Mouse (Mus musculus) spleen, adult 2 months (tissue): Measurements from ENCODE around the gene Cse1l.

Source experiments
- CTCF ChIP-seq: fragments of 200-500 bp; IDR thresholded peaks from 2 replicates; pipeline ENCODE4 v1.5.1; 2011; ENCODE audit warnings: mild to moderate bottlenecking, inconsistent platforms; ENCODE audit not compliant: insufficient read depth, insufficient read length, insufficient replicate concordance; ENCODE audit errors: extremely low read depth
- POLR2A ChIP-seq: fragments of 200-500 bp; IDR thresholded peaks from 2 replicates; pipeline ENCODE4 v1.6.1; 2011; ENCODE audit warnings: low read depth, low read length, inconsistent platforms

- TF ChIP-seq CTCF, result no peak
- TF ChIP-seq POLR2A, result no peak
These were observed 4.7 kb downstream of the Cse1l start for GRCm38 (mm10) chr2:166910536-166910935.
